Comparison of ENCODE assay signal across 24 mouse cellular contexts in the genomic region with DNA sequence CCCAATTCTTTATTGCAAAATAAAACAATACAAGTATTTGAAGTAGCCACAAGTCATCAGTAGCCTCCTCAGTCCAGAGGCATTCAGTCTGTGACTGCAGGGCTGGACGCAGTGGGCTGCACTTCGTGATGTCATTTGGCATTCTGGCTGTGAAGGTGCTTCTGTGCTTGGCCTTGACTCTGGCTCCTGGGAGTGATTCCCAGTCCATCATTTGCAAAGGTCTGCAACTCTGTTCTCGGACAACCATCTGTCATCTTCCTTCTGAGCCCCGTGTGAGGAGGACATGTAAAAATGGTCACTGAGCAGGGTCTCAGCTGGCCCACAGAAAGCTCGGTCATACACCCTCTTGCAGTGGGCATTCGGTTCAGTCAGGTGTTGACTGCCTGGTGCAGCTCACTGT.
"Had no signal": no experiment of that assay in that cellular context is flagged by ENCODE, and none has a peak within 500 bp of the region (broad histone marks: within the 10 kb centered on the region; RNA-seq: fewer than 3 reads in every experiment).

No protein-coding gene starts in this region.

- DNase-seq: gastrocnemius, postnatal 14 days; gastrocnemius, postnatal 36 days; heart, adult 18-20 months; heart, postnatal 14 days; heart, postnatal 36 days; kidney, adult 11 months; kidney, adult 2 months; kidney, adult 9 months; kidney, postnatal 14 days; kidney, postnatal 36 days; layer of hippocampus, adult 9-11 months; layer of hippocampus, postnatal 36 days; lung, adult 18-20 months had no signal

- H3K27ac ChIP-seq: heart, embryonic 13.5 days; heart, embryonic 15.5 days; hindbrain, embryonic 13.5 days; hindbrain, embryonic 15.5 days; hindbrain, postnatal 0 days; kidney, embryonic 15.5 days; kidney, postnatal 0 days; limb, embryonic 13.5 days; limb, embryonic 15.5 days; liver, embryonic 12.5 days; liver, embryonic 14.5 days had no signal

- H3K27me3 ChIP-seq: heart, embryonic 15.5 days; hindbrain, embryonic 13.5 days; hindbrain, embryonic 15.5 days; kidney, embryonic 15.5 days; limb, embryonic 13.5 days; limb, embryonic 15.5 days; liver, embryonic 12.5 days had no signal

- H3K36me3 ChIP-seq: heart, embryonic 13.5 days; heart, embryonic 15.5 days; hindbrain, embryonic 13.5 days; hindbrain, embryonic 15.5 days; kidney, embryonic 15.5 days; limb, embryonic 13.5 days; limb, embryonic 15.5 days; liver, embryonic 12.5 days had no signal

- H3K4me3 ChIP-seq: heart, embryonic 13.5 days; heart, embryonic 15.5 days; hindbrain, embryonic 13.5 days; hindbrain, embryonic 15.5 days; kidney, embryonic 15.5 days; limb, embryonic 13.5 days; limb, embryonic 15.5 days; liver, embryonic 12.5 days had no signal

- H3K4me1 ChIP-seq: heart, embryonic 15.5 days; hindbrain, embryonic 13.5 days; hindbrain, embryonic 15.5 days; kidney, embryonic 15.5 days; limb, embryonic 13.5 days; limb, embryonic 15.5 days; liver, embryonic 12.5 days had no signal
